Mouse (Mus musculus) embryonic facial prominence, embryonic 15.5 days (tissue): ENCODE results near the gene Fam196a. TPM values are rescaled to one million over a fixed set of nuclear protein-coding genes. Genes with fewer than 3 reads are reported as not detected.

ENCODE experiments used
- ATAC-seq: fragments of 200-750 bp; cut with Nextera tagmentation; 2 replicates; pipeline ENCODE4 v1.8.0; 2017; ENCODE audit warnings: low read depth, moderate TSS enrichment; ENCODE audit not compliant: insufficient number of reproducible peaks, low FRiP score, low TSS enrichment
- H3K27ac ChIP-seq: fragments of 300-500 bp; sonication (generic); replicated peaks from 2 replicates; pipeline ENCODE4 v1.5.1; 2015; ENCODE audit warnings: mild to moderate bottlenecking, inconsistent platforms
- H3K27me3 ChIP-seq: fragments of 300-500 bp; sonication (generic); 2 replicates; pipeline ENCODE4 v1.6.1; 2015; ENCODE audit warnings: inconsistent platforms
- H3K36me3 ChIP-seq: fragments of 300-500 bp; sonication (generic); 2 replicates; pipeline ENCODE4 v1.6.1; 2015; ENCODE audit warnings: mild to moderate bottlenecking, inconsistent platforms
- H3K4me1 ChIP-seq: fragments of 300-500 bp; sonication (generic); 2 replicates; pipeline ENCODE4 v1.6.1; 2015; ENCODE audit warnings: inconsistent platforms
- H3K4me2 ChIP-seq: fragments of 300-500 bp; sonication (generic); replicated peaks from 2 replicates; pipeline ENCODE4 v1.6.1; 2015; ENCODE audit warnings: mild to moderate bottlenecking, inconsistent platforms
- H3K4me3 ChIP-seq: fragments of 300-500 bp; sonication (generic); replicated peaks from 2 replicates; pipeline ENCODE4 v1.5.1; 2015; ENCODE audit warnings: mild to moderate bottlenecking, inconsistent platforms
- H3K9ac ChIP-seq: fragments of 300-500 bp; sonication (generic); 2 replicates; pipeline ENCODE4 v1.6.1; 2015; ENCODE audit warnings: inconsistent platforms
- H3K9me3 ChIP-seq: fragments of 300-500 bp; sonication (generic); replicated peaks from 2 replicates; pipeline ENCODE4 v1.6.1; 2016; ENCODE audit warnings: inconsistent platforms
- WGBS: fragments of 180-500 bp; shearing (Covaris S2); methylation state at CpG from one replicate; pipeline ENCODE4 v1.1.7; 2015; 5-methylcytosine and 5-hydroxymethylcytosine counted together
- polyA plus RNA-seq: library from polyadenylated mRNA; unstranded; fragments of >200 nt; fragmentation: Nextera tagmentation; extraction: Ambion mirVana; gene quantifications from 2 replicates; pipeline ENCODE4 v1.2.1, GENCODE M21; 2015

Fam196a gene
- polyA plus RNA-seq, 1 experiment from 2014 or later, result 2.5 TPM

DNA sequence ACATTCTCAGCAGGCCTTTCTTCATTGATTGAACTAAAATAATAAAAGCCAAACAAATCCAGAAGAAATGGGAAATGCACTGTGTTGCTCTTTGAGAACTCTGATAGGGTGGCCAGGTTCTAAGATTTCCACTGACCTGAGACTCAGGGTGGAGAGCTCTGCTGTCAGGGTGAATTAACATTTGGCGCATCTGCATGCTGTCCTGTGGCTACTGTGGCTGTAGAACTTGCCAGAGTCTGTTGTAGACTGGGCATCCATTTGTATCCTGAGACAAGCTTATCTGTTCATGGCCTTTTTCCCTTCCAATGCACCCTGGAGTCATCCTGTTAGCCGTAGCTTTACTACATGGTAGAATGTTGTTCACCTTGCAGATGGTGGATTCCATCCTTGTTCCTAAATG is 98.2 kb downstream of the Fam196a start:
- Histone ChIP-seq H3K27me3 (no peaks in the 10 kb centered on the region), H3K36me3 (no peaks in the 10 kb centered on the region), H3K9ac (no peak overlapping the region), H3K4me3 (no peak overlapping the region), H3K9me3 (no peaks in the 10 kb centered on the region), H3K27ac (no peak overlapping the region), H3K4me2 (no peak overlapping the region), H3K4me1 (no peaks in the 10 kb centered on the region)
- 95% methylated on average over 2 of the region's 2 CpGs for WGBS
- ATAC-seq, result no peak
